Mouse (Mus musculus) spleen, postnatal 14 days (tissue): ENCODE measurements at regions not wholly inside any gene's neighbourhood (a gene's known extent, or its start where the extent isn't known, plus 50 kb on each side); places are given as distances from the start of the nearest gene placed in this dataset.

Source experiments
- DNase-seq, 2 experiments: peaks; one replicate each; pipeline ENCODE4 v3.0.0; 2021 to 2022; ENCODE audit warnings: low spot score in 2 of 2

GRCm38 (mm10) chr11:45643629-45644325, 208.1 kb upstream of the Clint1 start:
- DNase-seq: no peak

- DNase-seq: no peak
Observed at GRCm38 (mm10) chr11:45645815-45646214, 206.0 kb upstream of the Clint1 start.

GRCm38 (mm10) chr11:45647888-45648287, 204.0 kb upstream of the Clint1 start:
- DNase-seq: peak in 1 of 2 experiments; percentile 12

- no peak for DNase-seq
Observed at GRCm38 (mm10) chr11:45656260-45656659, 195.6 kb upstream of the Clint1 start.

- DNase-seq: no peak
Observed at GRCm38 (mm10) chr11:45670156-45670830, 181.6 kb upstream of the Clint1 start.

- DNase-seq: peak; percentile 22 to 45
Observed at GRCm38 (mm10) chr11:45678666-45679292, 173.1 kb upstream of the Clint1 start.

- DNase-seq: no peak
Observed at GRCm38 (mm10) chr11:45679293-45679673, 172.6 kb upstream of the Clint1 start.

GRCm38 (mm10) chr11:45685571-45685970, 166.3 kb upstream of the Clint1 start:
- DNase-seq: no peak

GRCm38 (mm10) chr11:45693206-45693605, 158.6 kb upstream of the Clint1 start:
- DNase-seq: no peak

- no peak for DNase-seq
Observed at GRCm38 (mm10) chr11:45701506-45701905, 150.3 kb upstream of the Clint1 start.

- no peak for DNase-seq
Observed at GRCm38 (mm10) chr11:45702916-45703315, 148.9 kb upstream of the Clint1 start.

GRCm38 (mm10) chr11:45704411-45704810, 147.4 kb upstream of the Clint1 start:
- DNase-seq: no peak

- DNase-seq: no peak
Observed at GRCm38 (mm10) chr11:45718630-45719029, 133.2 kb upstream of the Clint1 start.

- DNase-seq: no peak
Observed at GRCm38 (mm10) chr11:45719821-45720220, 132.0 kb upstream of the Clint1 start.

GRCm38 (mm10) chr11:45736561-45736960, 115.3 kb upstream of the Clint1 start:
- no peak for DNase-seq

GRCm38 (mm10) chr11:45738331-45738730, 113.5 kb upstream of the Clint1 start:
- no peak for DNase-seq

GRCm38 (mm10) chr11:45745941-45746340, 105.9 kb upstream of the Clint1 start:
- no peak for DNase-seq

GRCm38 (mm10) chr11:45750249-45750648, 101.6 kb upstream of the Clint1 start:
- no peak for DNase-seq

GRCm38 (mm10) chr11:45752237-45752636, 99.6 kb upstream of the Clint1 start:
- peak in 1 of 2 experiments; percentile 8 for DNase-seq

GRCm38 (mm10) chr11:45752791-45753190, 99.1 kb upstream of the Clint1 start:
- DNase-seq: no peak

GRCm38 (mm10) chr11:45767081-45767480, 84.8 kb upstream of the Clint1 start:
- DNase-seq: no peak

GRCm38 (mm10) chr11:45782435-45782834, 69.4 kb upstream of the Clint1 start:
- DNase-seq: no peak

GRCm38 (mm10) chr11:45785806-45786205, 66.0 kb upstream of the Clint1 start:
- DNase-seq: no peak
